Mouse (Mus musculus) CD8-positive naive resting alpha-beta T cell, adult 57 days (primary cell): Measurements from ENCODE around the gene Usp17lb. TPM values are rescaled to one million over a fixed set of nuclear protein-coding genes. Genes with fewer than 3 reads are reported as not detected.

Source experiments
- total RNA-seq: library from RNA; stranded (reverse); gene quantifications from one replicate; pipeline ENCODE4 v1.2.4, GENCODE M21; 2023

Usp17lb gene
- total RNA-seq = not detected

DNA sequence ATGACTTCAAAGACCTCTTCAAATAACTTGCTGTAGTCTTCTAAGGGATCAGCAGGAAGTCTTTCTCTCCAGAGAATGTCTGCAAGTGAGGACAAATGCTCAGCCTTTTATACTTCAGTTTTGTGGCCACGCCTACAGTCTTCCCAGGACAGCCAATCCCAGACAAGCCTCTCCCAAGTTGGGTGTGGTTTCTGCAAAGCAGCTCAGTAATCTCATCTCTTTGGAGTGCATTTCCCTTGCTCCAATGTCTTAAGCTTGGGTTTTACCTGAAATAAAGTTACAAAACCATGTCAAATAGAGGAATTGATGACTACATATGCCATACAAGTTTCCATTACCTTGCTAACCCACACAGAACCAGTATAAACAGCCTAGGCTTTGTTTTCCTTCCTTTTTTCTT, at the start of gene Usp17lb:
Gene Usp17lb (minus strand): TSS at position 101 of the 400 bp plus-strand sequence.

DNA sequence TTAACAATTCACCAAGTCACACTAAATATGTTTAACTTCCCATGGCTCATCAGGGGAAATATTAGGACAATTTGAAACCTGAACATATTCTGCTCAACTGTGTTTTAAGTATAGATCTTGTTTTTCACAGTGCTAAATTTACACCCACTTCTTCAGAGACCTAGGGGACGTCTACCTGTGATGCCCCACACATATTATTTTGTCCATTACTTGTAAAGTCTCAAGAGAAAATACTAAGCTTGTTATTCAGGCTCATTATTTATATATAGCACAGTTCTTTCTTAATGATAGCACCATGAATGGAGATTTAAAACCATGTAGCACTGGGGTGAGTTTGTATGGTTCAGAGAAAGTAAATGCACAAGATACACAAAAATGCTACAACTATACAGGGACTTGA, 35.3 kb upstream of the Usp17lb start, which contains the start of gene Olfr665:
Gene Olfr665 (plus strand): TSS at position 301 of the 400 bp plus-strand sequence.

DNA sequence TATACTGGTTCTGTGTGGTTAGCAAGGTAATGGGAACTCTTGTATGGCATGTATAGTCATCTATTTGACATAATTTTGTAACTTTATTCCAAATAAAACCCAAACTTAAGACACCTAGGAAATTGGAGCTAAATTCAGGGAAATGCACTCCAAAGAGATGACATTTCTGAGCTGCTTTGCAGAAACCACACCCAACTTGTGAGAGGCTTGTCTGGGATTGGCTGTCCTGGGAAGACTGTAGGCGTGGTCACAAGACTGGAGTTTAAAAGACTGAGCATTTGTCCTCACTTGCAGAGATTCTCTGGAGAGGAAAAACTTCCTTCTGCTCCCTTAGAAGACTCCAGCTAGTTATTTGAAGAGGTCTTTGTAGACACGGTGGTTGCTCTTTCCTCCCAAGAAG, 14.3 kb upstream of the Usp17lb start, which contains the start of gene Usp17la:
Gene Usp17la (plus strand): TSS at position 301 of the 400 bp plus-strand sequence.

Other genes with a start within 250 kb of the Usp17lb start
- 0.40 TPM for gene Olfr655, start 240.8 kb downstream of the Usp17lb start, total RNA-seq
- gene Olfr656, start 228.6 kb downstream of the Usp17lb start, total RNA-seq = not detected
- gene Olfr657, start 217.8 kb downstream of the Usp17lb start, total RNA-seq = not detected
- gene Olfr658, start 195.3 kb downstream of the Usp17lb start, total RNA-seq = not detected
- gene Olfr659, start 175.8 kb downstream of the Usp17lb start, total RNA-seq = not detected
- not detected for gene Olfr661, start 156.1 kb downstream of the Usp17lb start, total RNA-seq
- not detected for gene Usp17le, start 65.1 kb downstream of the Usp17lb start, total RNA-seq
- not detected for gene Usp17la, start 14.4 kb upstream of the Usp17lb start, total RNA-seq
- gene Olfr665, start 35.4 kb upstream of the Usp17lb start, total RNA-seq = not detected
- not detected for gene Olfr666, start 53.3 kb upstream of the Usp17lb start, total RNA-seq
- not detected for gene Olfr667, start 78.9 kb upstream of the Usp17lb start, total RNA-seq
- not detected for gene Olfr668, start 85.5 kb upstream of the Usp17lb start, total RNA-seq
- gene Olfr669, start 91.6 kb upstream of the Usp17lb start, total RNA-seq = not detected
- gene Olfr670, start 120.0 kb upstream of the Usp17lb start, total RNA-seq = not detected
- not detected for gene Olfr671, start 136.5 kb upstream of the Usp17lb start, total RNA-seq
- gene Olfr672, start 159.4 kb upstream of the Usp17lb start, total RNA-seq = not detected
- not detected for gene Olfr675, start 185.9 kb upstream of the Usp17lb start, total RNA-seq
- not detected for gene Olfr676, start 190.1 kb upstream of the Usp17lb start, total RNA-seq
- not detected for gene Olfr677, start 208.8 kb upstream of the Usp17lb start, total RNA-seq
- gene Olfr678, start 221.9 kb upstream of the Usp17lb start, total RNA-seq = not detected
- not detected for gene Olfr679, start 238.6 kb upstream of the Usp17lb start, total RNA-seq